Mouse (Mus musculus) gonadal fat pad, adult 2 months (tissue): Measurements from ENCODE around the gene Dusp16. TPM values are rescaled to one million over a fixed set of nuclear protein-coding genes. Genes with fewer than 3 reads are reported as not detected.

Experiments used
- DNase-seq: peaks from one replicate; pipeline ENCODE4 v3.0.0-alpha.2; 2012; ENCODE audit warnings: low read depth
- polyA plus RNA-seq: library from polyadenylated mRNA; depleted of rRNA; stranded (reverse); fragments of >200 nt; gene quantifications from 2 replicates; pipeline ENCODE4 v1.2.3, GENCODE M21; 2012; rRNA removed

The Dusp16 gene
- 11.4 and 14.1 TPM in 2 replicates for polyA plus RNA-seq

DNA sequence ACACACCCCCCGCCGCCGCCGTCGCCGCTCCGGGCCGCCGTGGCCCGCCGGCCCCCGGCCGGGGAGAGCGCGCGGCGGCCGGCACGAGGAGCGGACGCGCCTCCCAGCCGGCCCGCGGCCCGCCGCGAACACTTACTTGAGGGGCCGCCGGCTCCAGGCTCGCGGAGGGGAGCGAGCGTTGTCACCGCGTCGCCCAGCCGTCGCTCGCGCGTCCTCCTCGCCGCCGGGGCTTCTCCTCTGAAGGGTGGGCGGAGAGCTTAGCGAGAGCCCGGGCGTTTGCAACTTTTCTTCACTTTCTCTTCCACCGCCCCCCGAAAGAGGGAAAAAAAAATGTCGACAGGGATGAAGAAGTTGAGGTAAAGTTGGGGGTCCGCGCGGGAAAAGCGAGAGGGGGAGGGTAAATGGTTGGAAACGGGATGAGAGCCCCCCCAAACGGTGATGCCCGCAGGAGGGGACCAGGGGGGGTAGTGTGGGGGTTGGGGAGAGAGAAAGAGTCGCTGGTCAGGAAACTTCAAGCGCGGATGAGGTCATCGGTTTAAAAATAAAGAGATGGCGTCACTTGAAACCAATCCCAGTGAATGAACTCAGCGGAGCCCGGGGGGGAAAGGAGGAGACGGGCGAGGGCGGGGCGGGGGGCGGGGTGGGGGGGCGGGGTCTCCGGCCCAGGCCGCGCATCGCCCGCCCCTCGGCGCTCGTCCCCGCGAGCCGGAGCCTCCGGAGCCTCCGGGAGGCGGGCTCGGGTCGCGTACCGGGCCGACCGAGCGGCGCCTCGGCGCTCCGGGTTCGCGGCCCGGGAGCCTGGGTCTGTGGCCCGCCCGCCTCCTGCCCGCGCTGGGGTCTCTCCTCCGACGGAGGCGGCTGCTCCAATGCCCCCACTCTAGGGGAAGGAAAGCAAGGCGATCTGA, at the start of gene Dusp16:
Gene Dusp16 (minus strand): TSS at position 485 of the 905 bp plus-strand sequence.
- no peak for DNase-seq

- no peak for DNase-seq
These were observed 47.9 kb upstream of the Dusp16 start for GRCm38 (mm10) chr6:134840346-134840745.

- no peak for DNase-seq
These were observed 45.7 kb upstream of the Dusp16 start for GRCm38 (mm10) chr6:134838111-134838510.

- no peak for DNase-seq
These were observed 42.3 kb upstream of the Dusp16 start for GRCm38 (mm10) chr6:134834585-134835251.

DNA sequence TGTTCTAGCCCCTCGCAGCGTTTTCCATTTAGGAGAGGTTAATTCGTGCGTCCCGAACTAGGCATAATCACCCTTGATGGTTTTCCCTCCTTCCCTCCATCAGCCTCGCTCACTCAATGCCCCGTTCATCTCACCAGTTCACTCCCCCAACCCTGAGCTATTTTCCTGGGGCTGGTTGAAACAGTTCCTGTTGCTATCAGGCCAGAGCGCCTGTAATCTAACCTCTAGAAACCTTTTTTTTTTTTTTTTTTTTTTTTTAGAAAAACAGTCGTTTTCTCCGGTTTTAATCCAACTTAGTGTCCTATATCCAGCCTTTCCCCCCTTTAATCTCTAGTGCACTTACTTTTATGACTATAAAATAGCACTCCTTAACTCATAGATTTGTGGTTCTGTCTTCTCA, 38.4 kb upstream of the Dusp16 start:
- no peak for DNase-seq

DNA sequence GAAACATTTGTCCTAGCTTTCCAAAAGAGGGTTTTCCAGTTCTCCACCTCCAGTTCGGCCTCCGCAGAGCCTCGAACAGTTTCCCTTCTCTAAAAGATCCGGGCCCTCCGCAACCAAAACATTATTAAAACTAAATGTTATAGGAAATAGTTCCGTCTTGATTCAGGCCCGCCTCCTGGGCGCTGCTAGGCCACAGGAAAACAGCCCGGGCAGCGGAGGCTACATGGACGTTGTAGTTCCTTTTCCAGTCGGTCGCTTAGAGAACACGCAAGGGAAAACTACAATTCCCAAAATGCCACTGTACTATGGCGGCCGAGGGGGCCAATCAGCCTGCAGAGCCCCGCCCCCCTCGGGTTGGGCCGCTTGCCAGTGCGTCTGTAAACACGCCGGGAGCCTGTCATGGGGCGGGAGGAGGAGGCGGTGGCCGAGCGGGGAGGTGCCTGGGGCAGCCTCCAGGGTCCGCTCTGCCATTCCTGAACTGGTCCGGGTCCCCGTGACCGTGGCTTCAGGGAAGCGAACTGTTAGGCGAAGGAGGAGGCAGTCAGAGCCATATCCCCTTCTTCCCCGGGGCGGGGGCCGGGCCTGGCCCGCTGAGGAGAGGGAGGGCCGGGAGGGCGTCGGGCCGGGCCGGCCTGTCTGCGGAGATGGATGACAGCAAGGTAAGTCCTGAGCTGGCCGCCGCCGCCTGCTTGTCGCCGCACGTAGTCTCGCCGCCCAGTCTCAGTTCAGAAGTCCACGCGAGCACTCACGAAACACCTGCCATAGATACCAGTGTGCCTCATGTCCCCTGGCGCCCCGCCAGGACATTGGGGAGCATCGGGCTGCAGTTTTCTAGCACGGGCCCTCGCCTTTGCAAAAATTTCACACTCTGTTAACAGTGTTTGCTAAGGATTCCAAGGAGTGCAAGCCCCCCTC, 37.6 kb upstream of the Dusp16 start, which contains the start of gene Crebl2:
Gene Crebl2 (plus strand): TSS at position 369 of the 915 bp plus-strand sequence.
- no peak for DNase-seq

- no peak for DNase-seq
These were observed 30.4 kb upstream of the Dusp16 start for GRCm38 (mm10) chr6:134822844-134823243.

- DNase-seq, result no peak
These were observed 28.0 kb upstream of the Dusp16 start for GRCm38 (mm10) chr6:134820411-134820810.

DNA sequence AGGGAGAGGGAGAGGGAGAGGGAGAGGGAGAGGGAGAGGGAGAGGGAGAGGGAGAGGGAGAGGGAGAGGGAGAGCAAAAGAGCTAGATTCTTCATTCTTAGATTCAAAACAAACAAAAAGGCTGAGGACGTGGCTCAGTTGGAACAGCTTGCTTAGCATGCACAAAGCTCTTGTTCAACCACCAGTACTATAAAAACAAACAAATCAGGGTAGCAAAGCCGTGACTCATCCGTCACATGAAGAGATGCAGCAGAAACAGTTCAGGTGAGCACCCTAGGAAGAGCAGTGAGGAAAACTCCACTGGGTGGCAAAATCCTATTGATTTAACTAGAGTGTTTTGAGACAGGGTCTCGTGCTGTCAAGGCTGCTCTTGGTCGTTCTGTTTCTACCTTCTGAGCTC, 27.3 kb upstream of the Dusp16 start:
- DNase-seq, result no peak

GRCm38 (mm10) chr6:134817051-134817928, 24.9 kb upstream of the Dusp16 start:
- DNase-seq, result no peak

GRCm38 (mm10) chr6:134813066-134813465, 20.6 kb upstream of the Dusp16 start:
- no peak for DNase-seq

- DNase-seq, result no peak
These were observed 15.4 kb upstream of the Dusp16 start for GRCm38 (mm10) chr6:134807794-134808193.

DNA sequence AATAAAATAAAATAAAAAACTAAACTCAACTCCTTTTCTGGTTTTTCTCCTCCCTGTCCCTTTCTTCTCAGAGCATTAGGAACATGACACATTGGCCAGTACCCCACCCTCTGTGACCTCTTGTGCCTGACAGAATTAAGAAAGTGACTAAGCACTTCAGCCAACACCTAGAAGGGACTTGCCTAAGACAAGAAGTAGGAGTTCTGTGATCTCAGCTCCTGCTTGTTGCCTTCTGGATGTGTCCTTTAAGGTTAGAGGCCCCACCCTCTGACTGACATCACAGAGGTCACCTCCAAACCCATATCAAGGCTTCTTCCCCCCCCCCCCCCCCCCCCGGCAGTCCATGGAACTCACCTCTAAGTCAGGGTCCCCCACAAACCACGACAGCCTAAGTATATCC, 14.7 kb upstream of the Dusp16 start:
- DNase-seq, result no peak

DNA sequence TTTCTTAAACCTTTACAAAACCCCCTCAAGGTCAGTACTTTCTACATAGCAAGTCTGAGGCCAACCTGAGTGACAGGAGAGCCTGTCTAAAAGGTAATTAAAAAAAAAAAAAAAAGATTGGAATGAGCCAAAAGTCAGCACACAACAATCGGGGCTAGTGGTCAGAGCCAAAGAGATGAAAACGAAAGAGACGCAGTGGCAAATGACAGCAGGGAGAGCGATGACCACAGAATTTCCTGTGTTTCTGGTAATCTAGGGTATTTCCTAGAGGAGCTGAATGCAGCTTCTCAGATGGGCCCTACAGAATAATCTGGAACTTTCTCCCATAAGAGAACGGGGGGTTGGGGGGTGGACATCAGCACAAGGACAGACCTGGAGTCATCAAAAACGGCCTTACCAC, 13.7 kb upstream of the Dusp16 start:
- no peak for DNase-seq

DNA sequence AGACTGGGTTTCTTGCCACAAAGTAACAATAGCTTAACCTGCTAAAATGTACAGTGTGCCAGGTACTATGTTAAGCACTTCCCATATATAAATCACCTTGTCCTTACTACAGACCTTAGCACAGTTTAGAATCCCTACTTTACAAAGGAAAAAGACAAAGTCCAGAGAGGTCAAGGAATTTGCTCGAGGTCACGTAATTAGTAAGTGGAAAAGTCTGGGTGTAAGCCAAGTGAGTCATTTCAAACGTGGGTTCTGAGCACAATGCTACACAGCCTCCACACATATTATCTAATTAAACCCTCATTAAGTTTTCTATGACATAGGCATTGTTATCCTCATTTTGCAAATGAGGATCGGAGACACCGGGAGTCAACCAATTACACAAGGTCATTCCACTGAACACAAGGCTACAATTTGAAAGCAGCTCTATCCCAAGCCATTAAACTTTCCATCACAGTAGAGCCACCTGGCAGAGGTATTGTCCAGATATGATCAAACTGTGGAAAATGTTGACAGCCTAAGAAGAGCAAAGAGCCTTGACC, 12.4 kb upstream of the Dusp16 start:
- no peak for DNase-seq

DNA sequence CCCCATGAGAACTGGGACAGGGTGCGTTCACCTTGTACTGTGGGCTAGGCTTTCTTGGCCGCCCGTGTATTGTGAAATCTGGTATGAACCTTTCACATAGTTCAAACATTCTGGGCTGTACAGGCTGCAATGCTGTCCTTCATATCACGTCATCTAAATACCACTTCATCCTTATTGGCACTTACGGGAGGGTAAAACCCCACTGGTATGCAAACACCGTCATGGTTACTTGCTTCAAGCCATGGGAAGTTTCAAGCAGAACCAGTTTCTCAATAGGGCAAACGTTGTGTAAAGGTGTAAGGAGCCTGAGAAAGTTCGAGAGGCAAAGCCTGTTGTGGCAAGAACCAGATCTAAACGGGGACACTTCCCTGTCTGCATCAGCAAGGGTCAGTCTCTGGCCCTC, 10.2 kb upstream of the Dusp16 start:
- peak; percentile 99 for DNase-seq

DNA sequence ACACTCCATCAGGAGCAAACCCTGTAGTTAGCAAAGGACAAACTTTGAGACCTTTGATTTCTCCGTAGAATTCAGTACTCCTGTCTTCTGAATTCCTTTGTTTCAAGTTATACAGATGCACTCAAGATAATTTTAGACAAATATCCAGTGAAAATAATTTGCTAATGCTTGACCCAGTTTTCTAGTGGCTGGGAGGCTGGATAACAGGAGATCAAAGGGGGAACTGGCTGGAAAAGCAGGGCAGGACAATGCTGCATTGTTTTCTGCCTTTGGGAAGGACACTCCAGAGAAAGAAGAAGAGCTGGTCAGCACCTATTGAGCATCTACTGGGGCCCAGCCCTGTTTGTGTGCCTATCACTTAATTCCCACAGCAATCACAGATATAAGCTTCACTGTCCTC, 9.1 kb upstream of the Dusp16 start:
- no peak for DNase-seq

GRCm38 (mm10) chr6:134796297-134796696, 3.9 kb upstream of the Dusp16 start:
- DNase-seq, result no peak

- no peak for DNase-seq
These were observed 1.6 kb upstream of the Dusp16 start for GRCm38 (mm10) chr6:134793911-134794520.
